Mouse (Mus musculus): Measurements from ENCODE around the gene AW551984. TPM values are rescaled to one million over a fixed set of nuclear protein-coding genes. Genes with fewer than 3 reads are reported as not detected.

AW551984 gene
- polyA plus RNA-seq, 1 experiment from 2014 or later = 10.6 TPM

GRCm38 (mm10) chr9:39623783-39624182 is 19.6 kb upstream of the AW551984 start:
- TF ChIP-seq EP300 (optimal IDR thresholded peaks at IDR 0.05) (no peak), CTCF (IDR thresholded peaks at IDR 0.05; ENCODE audit: low read depth) (no peak)
- Histone ChIP-seq H3K4me3 (ENCODE audit: low read depth, low read length) (no peak overlapping the region), H3K4me2 (replicated peaks; ENCODE audit: low read depth) (no peak overlapping the region), H3K27ac (replicated peaks) (no peak overlapping the region), H3K4me1 (replicated peaks; ENCODE audit: control insufficient read depth, insufficient read depth) (no peaks in the 10 kb centered on the region), H3K9me3 (ENCODE audit: control insufficient read depth, low read length) (no peaks in the 10 kb centered on the region), H3K36me3 (ENCODE audit: control insufficient read depth, insufficient read depth, low read length) (no peaks in the 10 kb centered on the region), H3K9ac (ENCODE audit: low read length) (no peak overlapping the region), H3K27me3 (ENCODE audit: control insufficient read depth, insufficient read depth, low read length) (no peaks in the 10 kb centered on the region)
- ATAC-seq (ENCODE audit: low FRiP score, low TSS enrichment) (no peak), DNase-seq (ENCODE audit: low spot score) (no peak)
- WGBS = 87% methylated on average over 3 of the region's 3 CpGs

GRCm38 (mm10) chr9:39621073-39621472 is 16.9 kb upstream of the AW551984 start, which contains the start of gene Olfr960:
Olfr960 (plus strand) TSS chr9:39621373.
- H3K4me1 ChIP-seq (replicated peaks; ENCODE audit: control insufficient read depth, insufficient read depth) = no peaks in the 10 kb centered on the region
- no peaks in the 10 kb centered on the region for H3K9me3 ChIP-seq (ENCODE audit: control insufficient read depth, low read length)
- H3K27ac ChIP-seq (replicated peaks) = no peak within 1 kb of the TSS
- WGBS = 70% methylated on average over 1 of the region's 1 CpGs
- no peak within 1 kb of the TSS for H3K4me2 ChIP-seq (replicated peaks; ENCODE audit: low read depth)
- no peaks in the 10 kb centered on the region for H3K36me3 ChIP-seq (ENCODE audit: control insufficient read depth, insufficient read depth, low read length)
- no peak within 1 kb of the TSS for H3K4me3 ChIP-seq (ENCODE audit: low read depth, low read length)
- TF ChIP-seq EP300 (optimal IDR thresholded peaks at IDR 0.05) (no peak), CTCF (IDR thresholded peaks at IDR 0.05; ENCODE audit: low read depth) (no peak)
- no peak for DNase-seq (ENCODE audit: low spot score)
- H3K9ac ChIP-seq (ENCODE audit: low read length) = no peak within 1 kb of the TSS
- H3K27me3 ChIP-seq (ENCODE audit: control insufficient read depth, insufficient read depth, low read length) = no peaks in the 10 kb centered on the region
- ATAC-seq (ENCODE audit: low FRiP score, low TSS enrichment) = no peak

GRCm38 (mm10) chr9:39611953-39612352 is 7.8 kb upstream of the AW551984 start:
- 58% methylated on average over 1 of the region's 1 CpGs for WGBS
- Histone ChIP-seq H3K9ac (ENCODE audit: low read length) (no peak overlapping the region), H3K4me3 (ENCODE audit: low read depth, low read length) (no peak overlapping the region), H3K27me3 (ENCODE audit: control insufficient read depth, insufficient read depth, low read length) (no peaks in the 10 kb centered on the region), H3K4me2 (replicated peaks; ENCODE audit: low read depth) (no peak overlapping the region), H3K4me1 (replicated peaks; ENCODE audit: control insufficient read depth, insufficient read depth) (no peaks in the 10 kb centered on the region), H3K9me3 (ENCODE audit: control insufficient read depth, low read length) (no peaks in the 10 kb centered on the region), H3K36me3 (ENCODE audit: control insufficient read depth, insufficient read depth, low read length) (no peaks in the 10 kb centered on the region), H3K27ac (replicated peaks) (no peak overlapping the region)
- ATAC-seq (ENCODE audit: low FRiP score, low TSS enrichment) (no peak), DNase-seq (ENCODE audit: low spot score) (no peak)
- TF ChIP-seq CTCF (IDR thresholded peaks at IDR 0.05; ENCODE audit: low read depth) (peak; percentile 71), EP300 (optimal IDR thresholded peaks at IDR 0.05) (no peak)

GRCm38 (mm10) chr9:39610355-39610754 is 6.2 kb upstream of the AW551984 start, which contains the start of gene Olfr148:
Olfr148 (plus strand) TSS chr9:39610655.
- Histone ChIP-seq H3K36me3 (ENCODE audit: control insufficient read depth, insufficient read depth, low read length) (no peaks in the 10 kb centered on the region), H3K27ac (replicated peaks) (no peak within 1 kb of the TSS), H3K9ac (ENCODE audit: low read length) (no peak within 1 kb of the TSS), H3K4me2 (replicated peaks; ENCODE audit: low read depth) (no peak within 1 kb of the TSS), H3K27me3 (ENCODE audit: control insufficient read depth, insufficient read depth, low read length) (no peaks in the 10 kb centered on the region), H3K9me3 (ENCODE audit: control insufficient read depth, low read length) (no peaks in the 10 kb centered on the region), H3K4me1 (replicated peaks; ENCODE audit: control insufficient read depth, insufficient read depth) (no peaks in the 10 kb centered on the region), H3K4me3 (ENCODE audit: low read depth, low read length) (no peak within 1 kb of the TSS)
- no peak for TF ChIP-seq EP300 (optimal IDR thresholded peaks at IDR 0.05)
- TF ChIP-seq CTCF (IDR thresholded peaks at IDR 0.05; ENCODE audit: low read depth) = no peak
- 65% methylated on average over 3 of the region's 3 CpGs for WGBS
- DNase-seq (ENCODE audit: low spot score) (no peak), ATAC-seq (ENCODE audit: low FRiP score, low TSS enrichment) (no peak)

- no peak for DNase-seq (ENCODE audit: low spot score)
Observed at GRCm38 (mm10) chr9:39608497-39608896, 4.3 kb upstream of the AW551984 start.

GRCm38 (mm10) chr9:39603333-39603845 is 814 bp downstream of the AW551984 start:
- Histone ChIP-seq H3K27ac (replicated peaks) (no peak overlapping the region), H3K4me1 (replicated peaks; ENCODE audit: control insufficient read depth, insufficient read depth) (no peaks in the 10 kb centered on the region), H3K9me3 (ENCODE audit: control insufficient read depth, low read length) (no peaks in the 10 kb centered on the region), H3K27me3 (ENCODE audit: control insufficient read depth, insufficient read depth, low read length) (no peaks in the 10 kb centered on the region), H3K4me3 (ENCODE audit: low read depth, low read length) (peak overlapping the region; percentile 34), H3K4me2 (replicated peaks; ENCODE audit: low read depth) (peak overlapping the region; percentile 62), H3K36me3 (ENCODE audit: control insufficient read depth, insufficient read depth, low read length) (no peaks in the 10 kb centered on the region), H3K9ac (ENCODE audit: low read length) (0 out of 2 replicates have a peak overlapping the region, but pooled peaks have one; percentile 18)
- DNase-seq (ENCODE audit: low spot score) (peak; percentile 33), ATAC-seq (ENCODE audit: low FRiP score, low TSS enrichment) (no peak)
- under 1% methylated on average over 9 of the region's 9 CpGs for WGBS
- TF ChIP-seq CTCF (IDR thresholded peaks at IDR 0.05; ENCODE audit: low read depth) = no peak
- no peak for TF ChIP-seq EP300 (optimal IDR thresholded peaks at IDR 0.05)

More at GRCm38 (mm10) chr9:39608497-39608896, 4.3 kb upstream of the AW551984 start:
- Histone ChIP-seq H3K27ac (replicated peaks) (no peak overlapping the region), H3K27me3 (ENCODE audit: control insufficient read depth, insufficient read depth, low read length) (no peaks in the 10 kb centered on the region), H3K9me3 (ENCODE audit: control insufficient read depth, low read length) (no peaks in the 10 kb centered on the region), H3K36me3 (ENCODE audit: control insufficient read depth, insufficient read depth, low read length) (no peaks in the 10 kb centered on the region), H3K4me1 (replicated peaks; ENCODE audit: control insufficient read depth, insufficient read depth) (no peaks in the 10 kb centered on the region), H3K4me3 (ENCODE audit: low read depth, low read length) (no peak overlapping the region), H3K9ac (ENCODE audit: low read length) (no peak overlapping the region), H3K4me2 (replicated peaks; ENCODE audit: low read depth) (no peak overlapping the region)
- TF ChIP-seq EP300 (optimal IDR thresholded peaks at IDR 0.05) (no peak), CTCF (IDR thresholded peaks at IDR 0.05; ENCODE audit: low read depth) (no peak)
- no peak for ATAC-seq (ENCODE audit: low FRiP score, low TSS enrichment)

Data from stomach, postnatal 0 days (tissue).